Mouse (Mus musculus) thymus, adult 2 months (tissue): ENCODE data around the gene Tlx3.

Experiments used
- CTCF ChIP-seq: fragments of 200-500 bp; IDR thresholded peaks from 2 replicates; pipeline ENCODE4 v1.5.1; 2012; ENCODE audit warnings: mild to moderate bottlenecking, control low read depth, low read length, moderate library complexity, borderline replicate concordance; ENCODE audit not compliant: control insufficient read depth, poor library complexity, insufficient read depth; ENCODE audit errors: extremely low read depth
- POLR2A ChIP-seq: fragments of 200-500 bp; IDR thresholded peaks from 2 replicates; pipeline ENCODE4 v1.6.1; 2012; ENCODE audit warnings: mild to moderate bottlenecking, low read length, control low read depth, moderate library complexity; ENCODE audit not compliant: control insufficient read depth, poor library complexity, insufficient read depth; ENCODE audit errors: extremely low read depth

DNA sequence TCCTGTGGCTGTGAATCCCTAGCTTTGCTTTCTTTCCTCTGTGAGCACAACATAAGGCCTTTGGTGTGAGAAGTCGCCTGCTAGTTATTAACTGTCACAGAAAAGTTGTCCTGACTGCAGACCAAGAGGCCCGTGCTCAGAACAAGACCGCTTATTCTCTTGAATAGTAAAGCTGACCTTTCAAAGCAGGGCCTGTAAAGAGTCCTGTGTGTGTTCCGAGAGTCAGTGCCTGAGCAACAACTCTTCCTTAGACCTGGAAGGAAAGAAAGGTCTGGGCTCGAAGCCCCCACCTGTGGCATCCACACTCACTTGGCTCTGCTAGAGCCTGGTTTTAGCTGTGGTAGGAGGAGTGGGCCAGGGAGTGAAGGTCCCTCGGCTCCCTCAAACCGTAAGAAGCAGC, 8.3 kb downstream of the Tlx3 start:
- no peak for TF ChIP-seq CTCF
- no peak for TF ChIP-seq POLR2A
